Mouse (Mus musculus) heart, adult 11 months (tissue): ENCODE data around the gene Mrpl33.

Experiments used
- DNase-seq: peaks from one replicate; pipeline ENCODE4 v3.0.0; 2022

Gene Mrpl33

GRCm38 (mm10) chr5:31706826-31707225 is 110.1 kb downstream of the Mrpl33 start:
- peak; percentile 81 for DNase-seq

DNA sequence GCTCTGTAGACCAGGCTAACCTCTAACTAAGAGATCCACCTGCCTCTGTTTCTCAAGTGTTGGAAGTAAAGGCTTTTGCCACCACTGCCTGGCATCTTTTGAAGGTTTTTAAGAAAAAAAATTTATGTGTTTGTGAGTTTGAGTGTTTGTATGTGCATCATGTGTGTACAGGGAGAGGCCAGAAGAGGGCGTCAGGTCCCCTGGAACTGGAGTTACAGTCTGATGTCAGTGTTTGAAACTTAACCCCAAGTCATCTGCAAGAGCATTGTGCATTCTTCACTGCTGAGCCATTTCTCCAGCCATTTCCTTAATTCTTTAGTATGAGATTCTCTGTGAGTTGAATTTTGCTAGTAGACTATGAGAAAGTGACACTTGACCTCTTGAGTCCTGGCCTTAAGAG is 112.7 kb downstream of the Mrpl33 start:
- DNase-seq = no peak

DNA sequence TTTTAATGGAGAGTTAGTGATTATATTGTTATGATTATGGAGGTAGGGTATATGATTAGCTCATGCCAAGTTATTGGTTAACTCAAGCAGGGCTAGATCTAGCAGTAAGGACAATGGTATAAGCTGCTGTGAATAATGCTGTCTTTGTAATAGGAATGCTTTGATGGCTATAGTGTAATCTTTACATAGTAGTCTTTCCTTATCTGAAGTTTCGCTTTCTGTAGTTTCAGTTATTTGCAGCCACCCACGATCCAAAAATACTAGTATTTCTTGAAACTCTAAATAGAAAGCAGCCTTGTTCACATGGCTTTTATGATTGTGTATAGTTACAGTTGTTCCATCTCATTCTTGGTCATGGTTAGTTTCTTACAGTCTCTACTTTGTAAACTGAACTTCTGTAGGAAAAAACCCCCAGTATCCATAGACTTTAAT is 116.6 kb downstream of the Mrpl33 start:
- DNase-seq = no peak

DNA sequence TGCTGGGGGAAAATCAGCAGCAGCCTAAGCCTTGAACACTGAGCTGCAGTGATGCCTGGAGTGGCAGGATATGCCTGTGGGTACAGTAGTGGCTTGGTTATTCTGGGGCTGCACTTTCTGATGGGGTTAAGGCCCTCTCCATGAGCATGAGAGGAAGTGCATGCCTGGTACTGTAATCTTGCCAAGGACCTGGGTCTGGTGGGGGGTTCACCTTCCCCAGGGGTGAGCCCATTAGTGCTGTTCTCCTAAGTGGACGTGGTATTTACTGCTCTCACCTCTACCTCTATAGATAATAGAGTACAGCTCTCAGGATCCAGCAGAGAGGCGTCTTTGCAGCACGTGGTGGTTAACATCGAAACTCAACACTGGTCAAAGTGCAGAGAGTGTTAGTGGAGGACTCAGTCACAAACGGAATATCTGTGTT is 117.1 kb downstream of the Mrpl33 start:
- no peak for DNase-seq
